Mouse (Mus musculus) kidney, postnatal 14 days (tissue): ENCODE results near the gene Abtb1.

Experiments
- DNase-seq: peaks from one replicate; pipeline ENCODE4 v3.0.0; 2022; ENCODE audit warnings: mixed read lengths

Abtb1 gene

DNA sequence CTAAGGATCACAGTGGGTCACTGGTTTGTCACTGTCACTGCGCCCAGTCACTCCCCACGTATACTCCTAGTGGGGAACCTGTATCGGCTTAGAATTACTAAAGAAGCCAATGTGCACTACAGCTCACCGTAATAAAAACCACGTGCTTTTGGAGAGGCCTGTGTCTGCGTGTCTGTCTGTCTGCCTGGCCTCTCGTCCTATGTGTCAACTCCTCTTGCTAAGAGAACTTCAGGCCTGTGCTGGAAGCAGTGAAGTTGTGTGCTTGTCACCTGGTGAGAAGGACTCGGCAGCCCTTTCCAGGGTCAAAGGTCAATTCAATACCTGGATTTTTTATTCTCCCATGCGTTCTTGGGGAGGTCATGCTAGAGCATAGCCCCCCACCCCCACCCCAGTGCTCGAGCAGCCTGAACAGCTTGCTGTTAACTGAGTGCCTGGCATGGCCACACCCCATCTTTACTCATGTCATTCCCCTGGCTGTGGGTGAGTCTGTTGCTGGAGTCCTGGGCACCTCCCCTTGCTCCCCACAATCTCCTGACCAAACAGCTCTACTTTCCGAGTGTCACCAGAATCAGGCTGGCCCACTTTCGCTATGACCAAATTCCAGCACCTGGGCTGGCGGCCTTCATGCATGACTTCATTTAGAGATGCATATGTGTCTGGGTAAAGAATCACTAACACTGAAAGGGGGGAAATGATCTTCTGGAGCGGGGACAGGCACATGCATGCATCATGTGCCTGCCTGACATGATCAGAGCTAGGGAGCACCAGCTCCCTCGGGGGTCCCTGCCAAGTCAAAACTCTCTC is 13.4 kb downstream of the Abtb1 start:
- DNase-seq: no peak

DNA sequence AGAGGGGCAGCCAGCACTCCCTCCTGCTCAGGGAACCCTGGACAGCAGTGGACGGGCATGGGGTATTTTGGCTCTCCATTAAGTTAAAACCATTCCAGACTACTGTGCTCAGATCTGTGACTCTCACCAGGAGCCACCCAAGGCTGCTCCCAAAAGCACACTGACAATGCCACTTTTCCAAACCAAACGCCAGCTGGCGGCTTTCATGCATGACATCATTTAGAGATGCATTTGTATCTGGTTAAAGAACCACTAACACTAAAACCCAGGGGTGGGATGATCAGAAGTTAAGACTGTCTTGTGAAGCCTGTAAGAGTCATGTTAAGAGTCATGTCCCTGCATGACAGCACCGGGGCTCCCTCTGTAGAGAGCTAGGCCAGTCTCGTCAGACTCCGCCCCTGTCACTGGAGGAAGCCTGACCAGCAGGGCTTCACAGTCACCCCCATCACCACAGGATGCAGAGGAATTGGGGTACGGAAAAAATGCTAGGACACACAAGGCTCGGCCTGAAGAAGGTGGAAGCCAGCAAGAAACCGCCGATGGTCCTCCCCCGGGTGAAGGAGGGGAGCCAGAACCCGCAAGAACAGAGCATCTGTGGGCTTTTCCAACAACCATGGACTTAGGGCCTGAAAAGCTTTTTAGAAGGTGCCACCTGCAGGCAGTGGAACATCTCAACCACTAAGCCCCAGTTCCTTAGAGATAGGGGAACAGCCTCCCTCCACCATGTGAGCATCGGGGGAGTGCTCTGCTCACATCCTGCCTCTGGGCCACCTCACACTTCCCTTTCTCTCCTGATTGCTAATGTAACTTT is 14.2 kb downstream of the Abtb1 start:
- DNase-seq: no peak

DNA sequence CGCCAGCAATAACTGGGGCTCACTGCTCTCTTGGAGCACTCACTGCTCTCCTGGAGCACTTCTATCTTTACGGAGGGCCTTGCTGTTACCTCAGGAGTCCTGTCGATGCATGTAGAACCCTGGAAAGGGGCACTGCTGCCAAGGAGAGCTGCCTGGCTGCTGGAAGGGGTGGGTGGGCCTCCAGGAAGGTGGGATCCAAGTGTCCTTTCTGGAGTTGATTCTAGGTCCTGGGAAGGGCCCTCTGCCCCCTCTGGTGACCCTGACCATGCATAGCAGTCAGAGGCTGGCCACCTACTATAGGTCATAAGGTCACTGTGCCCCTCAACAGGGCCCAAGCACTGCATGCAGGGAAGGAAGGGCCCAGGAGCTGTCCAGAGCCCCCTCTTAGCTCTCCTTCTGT is 14.8 kb downstream of the Abtb1 start:
- no peak for DNase-seq

DNA sequence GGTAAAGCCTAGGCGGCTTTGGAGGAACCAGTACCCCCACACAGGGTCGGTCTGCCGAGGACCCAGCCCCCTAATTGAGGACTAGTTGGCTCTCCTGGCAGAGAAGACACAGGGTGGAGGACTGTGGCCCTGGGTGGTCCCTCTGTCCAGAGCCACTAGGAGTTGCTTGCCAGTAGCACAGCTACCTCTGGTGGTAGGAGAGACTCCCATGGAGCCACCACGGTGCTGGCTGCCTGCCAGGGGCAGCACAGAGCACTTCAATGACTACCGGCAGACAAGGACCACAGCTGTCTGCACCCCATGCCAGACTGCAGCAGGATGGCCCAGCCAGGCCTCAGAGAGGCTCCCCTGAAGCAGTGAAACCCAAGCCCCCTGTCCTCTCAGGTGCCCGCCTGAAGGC is 15.2 kb downstream of the Abtb1 start:
- DNase-seq: peak; percentile 71

DNA sequence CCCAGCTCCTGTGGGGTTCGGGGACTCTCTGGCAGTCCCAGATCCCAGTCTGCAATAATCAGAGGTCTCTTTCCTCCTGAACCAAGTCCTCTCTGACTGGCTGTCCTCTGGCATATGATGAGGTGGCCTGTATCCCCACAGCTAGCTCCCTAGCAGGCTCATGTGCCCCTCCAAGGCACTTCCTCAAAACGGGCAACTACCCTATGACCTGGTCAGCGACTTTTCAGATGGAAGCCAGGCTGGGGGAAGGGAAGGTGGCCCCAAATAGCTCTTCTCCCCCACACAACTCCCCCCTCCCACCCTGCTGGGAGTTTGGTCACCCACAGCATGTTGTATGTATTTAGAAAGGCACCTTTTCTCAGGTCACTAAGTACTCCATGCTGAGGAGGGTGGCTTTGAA is 15.7 kb downstream of the Abtb1 start:
- DNase-seq: no peak

DNA sequence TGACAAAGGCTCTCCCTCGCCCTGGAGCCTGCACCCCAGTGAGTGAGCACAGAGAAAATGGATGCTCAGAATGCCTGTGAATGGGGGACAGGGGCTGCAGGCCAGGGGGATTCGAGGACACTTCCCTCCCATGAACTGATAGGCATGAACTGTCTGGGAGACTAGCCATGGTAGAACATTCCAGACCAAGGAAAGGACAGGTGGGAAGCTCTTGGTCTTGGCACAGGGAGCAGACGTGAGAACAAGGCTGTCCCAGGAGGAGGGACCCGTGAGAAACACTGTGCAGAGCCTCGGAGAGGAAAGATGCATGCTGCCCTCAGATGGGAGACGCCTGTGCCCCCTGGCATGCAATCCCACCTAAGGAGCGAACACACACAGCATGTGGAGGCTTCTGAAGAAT is 17.6 kb downstream of the Abtb1 start:
- DNase-seq: no peak

DNA sequence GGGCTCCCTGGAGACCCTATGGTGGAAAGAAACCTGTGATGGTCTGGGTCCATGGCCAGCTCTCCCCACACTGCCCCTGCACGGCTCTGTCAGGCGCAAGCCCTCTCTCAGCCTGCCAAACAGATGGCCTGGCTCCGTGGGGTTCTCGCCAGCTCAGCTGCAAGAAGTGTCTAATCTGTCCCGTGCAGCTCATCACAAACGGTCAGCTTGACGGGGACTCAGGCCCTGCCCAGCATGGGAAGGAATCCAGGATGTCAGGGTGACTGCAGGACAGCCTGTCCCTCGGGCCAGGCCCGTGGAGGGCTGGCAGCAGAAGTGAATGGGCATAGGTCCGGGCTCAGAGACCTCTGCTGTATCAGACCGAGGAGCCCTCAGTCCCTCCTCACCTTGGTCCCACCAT is 19.9 kb downstream of the Abtb1 start:
- DNase-seq: no peak

DNA sequence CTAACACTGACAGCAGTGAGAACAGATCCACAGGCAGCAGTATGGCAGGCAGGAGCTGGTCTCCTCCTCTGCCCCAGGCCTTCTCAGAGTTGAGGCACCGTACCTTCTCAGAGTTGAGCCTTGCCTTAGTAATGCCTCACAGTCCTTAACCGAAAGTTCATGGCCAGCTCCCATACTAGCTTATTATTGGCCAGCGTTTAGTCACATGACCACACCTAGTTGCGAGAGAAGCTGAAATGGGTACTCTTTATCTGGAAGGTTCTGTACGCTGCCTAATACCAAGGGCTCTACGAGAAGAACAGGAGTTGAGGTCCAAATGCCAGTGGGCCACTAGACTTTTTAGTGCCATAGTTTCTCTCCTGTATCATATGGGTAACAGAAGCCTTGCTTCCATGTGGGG is 20.5 kb downstream of the Abtb1 start:
- no peak for DNase-seq

DNA sequence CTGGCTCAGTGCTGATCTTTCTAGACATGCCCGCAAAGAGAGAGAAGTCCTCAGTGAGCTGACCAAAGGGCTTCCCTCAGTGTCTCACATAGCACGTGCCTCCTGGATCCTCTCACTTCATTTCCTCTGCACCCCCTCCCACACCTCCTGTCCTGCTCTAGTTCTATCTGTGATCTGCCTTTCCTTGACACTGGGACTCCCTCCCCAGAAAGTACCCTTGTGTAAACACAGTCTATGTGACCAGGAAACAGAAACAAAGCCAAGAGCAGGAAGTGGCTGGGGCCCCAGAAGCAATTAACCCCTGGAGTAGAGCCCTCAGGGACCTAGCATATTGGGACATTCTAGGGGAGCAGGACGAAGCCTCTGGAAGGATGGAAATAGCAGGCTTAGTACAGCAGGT is 20.9 kb downstream of the Abtb1 start:
- DNase-seq: no peak

DNA sequence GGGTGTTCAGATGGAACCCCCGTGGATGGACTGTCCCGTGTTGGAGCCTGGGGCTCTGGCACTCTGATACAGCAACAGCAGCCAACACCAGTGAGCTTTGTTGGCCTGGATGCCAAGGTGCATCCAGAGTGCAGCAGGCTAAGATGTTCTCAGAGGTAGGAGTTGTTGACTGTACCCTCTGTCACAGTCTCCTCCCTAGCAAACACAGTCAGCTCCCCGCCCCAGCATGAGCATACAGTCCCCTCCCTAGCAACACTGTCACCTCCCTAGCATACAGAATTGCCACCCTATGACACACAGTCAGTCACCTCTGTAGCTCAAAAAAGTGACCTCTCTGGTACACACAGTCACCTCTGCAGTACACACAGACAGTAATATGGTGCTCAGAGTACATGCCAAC is 24.9 kb downstream of the Abtb1 start:
- no peak for DNase-seq

DNA sequence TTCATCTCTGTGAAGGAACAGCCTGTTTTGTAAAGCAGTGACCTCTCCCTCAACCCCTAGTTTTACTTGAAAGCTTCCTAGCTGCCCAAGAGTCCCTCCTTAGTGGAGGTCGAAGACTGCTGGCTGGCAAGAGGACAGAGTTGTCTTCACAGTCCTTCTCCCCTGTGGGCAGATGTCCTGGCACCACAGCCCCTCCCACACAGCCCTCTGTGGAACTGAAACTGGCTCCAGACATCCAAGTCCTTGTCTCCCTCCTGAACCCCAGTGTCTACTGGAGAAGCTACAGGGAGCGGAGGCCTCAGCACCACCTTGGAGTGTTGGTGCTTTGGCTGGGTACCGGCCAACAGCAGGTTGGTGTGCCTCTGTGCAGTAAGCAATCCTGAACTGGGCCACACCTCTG is 26.3 kb downstream of the Abtb1 start:
- DNase-seq: no peak

DNA sequence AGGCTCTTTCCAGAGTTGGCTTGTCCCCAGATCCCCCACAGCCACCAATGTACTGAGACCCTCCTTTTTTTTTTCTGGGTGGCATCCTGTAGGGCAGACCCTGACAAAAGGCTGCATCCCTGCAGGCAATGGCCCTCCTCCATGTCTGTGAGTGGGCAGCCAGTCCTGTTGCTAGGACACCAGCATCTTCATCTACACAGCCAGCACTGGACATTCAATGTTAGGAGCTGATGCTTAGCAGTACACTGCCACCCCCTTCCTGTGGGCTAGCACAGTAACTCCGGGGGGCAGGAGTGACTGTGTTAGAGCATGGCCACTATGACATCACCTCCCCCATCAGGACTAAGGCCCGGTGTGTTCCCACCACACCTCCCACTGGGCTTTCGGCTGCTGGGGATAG is 26.7 kb downstream of the Abtb1 start:
- no peak for DNase-seq

DNA sequence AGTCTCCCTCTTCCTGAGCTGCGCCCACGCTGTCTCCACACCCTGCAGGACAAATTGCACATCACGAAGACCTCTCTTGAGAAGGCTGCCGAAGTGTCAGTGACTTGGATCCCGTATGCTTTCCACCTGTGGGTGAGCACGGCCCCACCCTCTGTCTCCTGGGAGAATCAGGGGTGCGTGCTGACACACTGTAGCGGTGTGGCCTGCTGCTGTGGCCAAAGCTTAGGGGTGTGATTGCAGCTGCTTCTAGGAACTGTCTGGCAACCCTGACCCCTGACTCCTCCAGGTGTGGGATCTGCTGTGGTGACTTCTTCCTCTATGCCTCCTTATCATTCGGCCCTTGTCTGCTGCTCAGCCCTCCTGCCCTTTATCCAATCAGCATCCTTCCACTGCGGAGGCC is 28.0 kb downstream of the Abtb1 start:
- DNase-seq: no peak

DNA sequence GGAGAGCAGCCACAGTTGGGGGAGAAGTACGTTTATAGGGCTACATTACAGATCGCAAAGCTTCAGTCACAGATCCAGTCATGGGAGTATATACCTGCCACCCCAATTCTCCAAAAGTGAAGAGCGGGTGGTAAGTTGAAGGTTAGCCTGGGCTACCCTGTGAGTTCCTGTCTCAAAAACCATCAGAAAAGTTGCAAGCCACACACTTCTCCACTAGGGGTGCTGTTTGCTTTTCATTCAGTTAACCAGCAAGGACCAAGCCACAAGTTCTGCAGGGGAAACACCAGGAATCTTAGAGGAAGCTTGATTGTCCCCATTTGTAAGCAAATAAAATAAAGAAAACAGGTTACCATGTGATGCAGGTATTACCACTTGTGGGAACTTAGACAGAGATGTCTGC is 28.9 kb downstream of the Abtb1 start:
- peak; percentile 47 for DNase-seq

DNA sequence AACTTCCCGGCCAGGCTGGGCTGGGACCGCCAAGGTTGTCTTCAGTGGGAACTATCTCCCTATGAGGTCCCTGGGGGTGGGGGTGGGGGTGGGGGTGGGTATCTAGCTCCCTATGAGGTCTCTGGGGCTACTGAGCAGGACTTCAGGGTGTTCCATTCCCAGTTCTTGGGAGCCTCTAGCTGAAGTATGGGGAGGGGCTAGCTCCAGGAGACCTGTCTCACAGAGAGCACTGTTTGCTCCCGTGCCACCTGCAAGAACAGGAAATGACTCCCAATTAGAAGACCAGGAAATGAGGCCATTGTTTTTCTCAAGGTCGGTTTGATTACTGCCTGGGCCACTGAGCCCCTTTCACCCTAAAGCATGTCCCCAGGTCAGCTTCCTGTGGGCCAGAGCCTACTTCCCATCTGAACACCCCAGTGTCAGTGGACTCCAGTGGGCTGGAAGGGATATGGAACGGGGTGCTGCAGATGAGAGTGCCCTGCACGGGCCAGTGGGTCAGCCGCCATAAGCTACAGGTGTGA is 29.8 kb downstream of the Abtb1 start:
- no peak for DNase-seq

DNA sequence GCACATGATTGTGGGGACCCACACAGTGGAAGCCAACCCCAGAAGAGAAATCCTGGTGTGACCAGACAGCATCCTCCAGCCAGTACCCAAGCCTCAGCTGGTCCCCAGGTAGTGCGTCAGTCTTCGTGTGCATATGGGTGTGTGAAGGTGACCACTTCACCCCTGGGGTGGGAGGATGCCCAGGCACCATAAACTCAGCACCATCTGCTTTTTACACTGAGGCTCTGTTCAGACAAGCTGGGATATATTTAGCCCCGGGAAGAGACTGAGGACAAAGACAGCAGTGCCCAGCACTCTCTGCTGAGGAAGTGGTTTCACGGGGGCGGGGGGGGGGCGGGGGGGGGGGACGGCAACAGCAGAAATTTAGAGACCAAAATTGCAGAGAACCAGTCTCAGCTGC is 30.4 kb downstream of the Abtb1 start:
- DNase-seq: no peak

DNA sequence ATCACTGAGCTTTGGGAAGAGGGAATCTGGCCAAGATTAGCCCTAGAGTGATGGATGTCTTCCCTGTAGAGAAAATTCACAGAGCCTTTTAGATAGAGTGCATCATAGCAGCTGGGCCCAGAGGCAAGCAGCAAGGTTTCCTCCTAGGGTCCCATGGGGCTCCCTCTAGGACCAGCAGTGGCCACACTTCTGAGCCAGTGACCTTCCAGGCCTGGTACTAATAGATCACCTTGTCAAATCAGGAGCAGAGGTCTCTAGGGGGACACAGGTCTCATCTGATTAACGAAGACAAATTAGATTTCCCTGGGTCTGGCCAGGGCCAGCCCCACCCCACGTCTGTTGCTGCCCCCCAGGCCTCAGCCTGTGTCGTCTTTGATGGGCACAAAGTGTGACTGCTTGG is 31.5 kb downstream of the Abtb1 start:
- DNase-seq: no peak

DNA sequence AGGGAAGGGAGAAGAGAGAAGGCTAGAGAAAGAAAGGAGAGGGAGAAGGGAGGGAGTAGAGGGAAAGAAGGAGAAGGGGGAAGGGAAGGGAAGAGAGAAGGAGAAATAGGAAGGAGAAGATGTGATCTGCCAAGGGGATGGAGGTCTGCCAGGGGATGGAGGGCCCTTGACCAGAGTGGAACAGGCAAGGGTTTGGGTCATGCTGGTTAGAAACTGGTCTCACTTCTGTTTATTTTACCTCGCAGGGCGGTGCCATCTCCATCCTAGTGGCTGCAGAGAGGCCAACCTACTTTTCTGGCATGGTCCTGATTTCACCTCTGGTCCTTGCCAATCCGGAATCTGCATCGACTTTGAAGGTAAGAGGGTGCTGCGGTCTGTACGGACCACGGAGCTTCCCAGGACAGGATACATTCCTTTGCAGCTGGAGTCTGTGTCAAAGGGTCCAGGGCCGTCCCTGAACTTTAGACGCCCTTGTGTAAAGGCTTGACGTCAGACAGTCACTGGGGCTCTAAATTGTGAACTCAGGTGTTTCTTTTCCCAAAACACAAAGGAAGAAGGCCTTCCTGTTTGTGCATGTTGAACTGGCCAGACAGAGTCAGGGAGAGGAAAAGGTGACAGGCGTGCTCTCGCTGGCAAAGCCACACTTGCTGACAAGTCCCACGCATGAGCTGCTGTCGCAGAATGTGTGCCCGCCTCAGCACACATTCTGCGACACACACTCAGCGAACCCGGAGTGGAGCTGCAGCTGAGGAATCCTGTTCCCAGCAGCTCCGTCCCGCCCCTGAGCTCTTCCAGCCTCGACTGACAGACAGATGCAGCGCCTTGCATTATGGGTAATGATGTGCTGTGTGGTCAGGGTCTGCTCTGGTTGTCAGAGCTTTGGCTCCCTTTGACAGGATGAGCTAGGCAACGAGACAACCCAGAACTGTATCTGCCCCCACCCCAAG is 32.4 kb downstream of the Abtb1 start:
- no peak for DNase-seq

DNA sequence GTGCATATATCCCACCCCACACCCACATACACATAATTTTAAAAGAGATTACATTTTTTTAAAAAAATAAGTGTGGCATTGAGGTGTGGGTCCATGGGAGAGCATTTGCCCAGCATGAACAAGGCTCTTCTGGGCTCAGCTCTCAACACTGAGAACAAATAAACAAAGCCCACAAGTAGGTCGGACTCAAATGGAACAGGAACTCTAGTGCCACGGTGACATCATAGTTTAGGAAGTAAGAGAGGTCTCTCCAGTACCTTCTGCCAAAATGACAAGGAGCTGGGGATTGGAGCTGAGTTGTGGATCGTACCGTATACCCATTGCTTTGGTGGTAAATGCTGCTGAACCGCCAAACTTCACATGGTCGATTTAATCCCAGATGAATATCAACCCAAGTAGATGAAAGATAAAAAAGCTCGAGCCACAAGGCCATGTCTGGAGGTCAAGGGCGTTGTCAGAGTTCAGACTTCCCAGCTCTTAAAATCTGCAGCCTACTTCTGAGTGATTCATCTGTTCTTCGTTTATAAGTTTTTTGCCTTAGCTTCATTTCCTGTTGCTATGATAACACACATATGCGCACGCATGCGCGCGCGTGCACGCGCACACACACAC is 36.7 kb downstream of the Abtb1 start:
- no peak for DNase-seq

DNA sequence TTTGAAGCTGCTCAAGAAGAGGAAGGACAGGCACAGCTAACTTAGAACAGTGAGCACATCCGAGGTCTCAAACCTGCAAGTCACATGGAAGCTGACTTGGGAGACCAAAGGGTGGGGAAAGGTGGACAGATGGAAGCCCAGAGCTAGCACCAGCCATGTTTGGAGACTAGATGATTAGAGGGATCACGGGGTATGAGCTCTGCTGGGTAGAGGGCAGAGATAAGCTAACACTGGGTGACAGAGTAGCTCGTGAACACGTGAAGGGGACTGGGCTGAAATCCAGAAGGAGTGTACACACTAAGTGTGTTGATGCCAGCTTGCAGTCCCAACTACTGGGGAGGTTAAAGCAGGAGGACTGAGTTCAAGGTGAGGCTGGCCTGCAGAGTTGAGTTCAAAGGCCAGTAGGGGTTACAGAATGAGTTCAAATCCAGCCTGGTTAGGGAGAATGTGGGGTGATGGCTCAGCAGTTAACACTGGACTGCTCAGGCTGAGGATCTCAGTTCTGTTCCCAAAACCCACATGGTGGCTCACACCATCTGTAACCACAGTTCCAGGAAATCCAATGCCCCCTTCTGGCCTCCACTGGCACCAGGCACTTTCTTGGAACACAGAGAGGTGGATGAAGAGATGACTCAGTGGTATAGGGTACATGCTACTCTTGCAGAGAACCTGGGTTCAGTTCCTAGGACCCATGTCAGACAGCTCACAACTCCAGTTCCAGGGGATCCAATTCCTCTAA is 37.7 kb downstream of the Abtb1 start:
- DNase-seq: no peak

DNA sequence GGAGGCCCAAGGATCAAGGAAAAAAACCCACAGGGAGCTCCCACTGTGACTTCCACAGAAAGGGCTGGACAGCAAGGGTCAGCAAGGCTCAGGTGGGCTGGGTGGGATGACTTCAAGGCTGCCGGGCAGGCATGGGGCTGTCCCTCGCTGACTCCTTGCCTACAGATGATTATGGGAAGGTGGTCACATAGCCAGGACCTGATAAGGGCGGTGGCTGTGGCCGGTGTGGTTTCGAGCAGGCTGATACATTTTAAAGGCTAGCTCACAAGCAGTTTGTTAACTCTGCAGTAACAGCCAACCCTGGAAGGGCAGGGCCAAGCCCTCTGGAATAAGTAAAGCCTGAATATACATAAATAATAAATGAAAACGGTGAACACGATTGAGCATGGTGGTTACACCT is 38.7 kb downstream of the Abtb1 start:
- no peak for DNase-seq

DNA sequence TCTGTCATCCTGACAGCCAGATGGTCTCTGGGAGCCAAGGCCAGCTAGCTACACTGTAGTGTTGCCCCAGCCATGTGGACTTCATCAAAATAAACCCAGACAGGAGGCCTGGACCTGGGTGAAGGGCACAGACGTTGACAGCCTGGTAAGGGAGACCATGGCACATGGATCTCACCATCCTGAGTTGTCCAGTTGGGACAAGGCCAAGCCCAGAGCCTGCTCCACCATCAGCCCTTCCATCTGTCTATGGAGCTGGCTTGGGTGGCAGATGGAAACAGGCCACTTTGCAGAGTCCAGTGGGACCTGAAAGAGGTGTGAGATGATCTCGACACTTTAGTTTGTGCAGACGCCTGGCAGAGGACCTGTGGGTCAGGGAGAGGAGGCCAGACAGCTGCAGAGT is 41.0 kb downstream of the Abtb1 start:
- DNase-seq: no peak
